Mouse (Mus musculus) urinary bladder, postnatal 14 days (tissue): Measurements from ENCODE around the gene Aff4.

Experiments used
- DNase-seq: peaks from one replicate; pipeline ENCODE4 v3.0.0; 2021; ENCODE audit warnings: low spot score

Gene Aff4

DNA sequence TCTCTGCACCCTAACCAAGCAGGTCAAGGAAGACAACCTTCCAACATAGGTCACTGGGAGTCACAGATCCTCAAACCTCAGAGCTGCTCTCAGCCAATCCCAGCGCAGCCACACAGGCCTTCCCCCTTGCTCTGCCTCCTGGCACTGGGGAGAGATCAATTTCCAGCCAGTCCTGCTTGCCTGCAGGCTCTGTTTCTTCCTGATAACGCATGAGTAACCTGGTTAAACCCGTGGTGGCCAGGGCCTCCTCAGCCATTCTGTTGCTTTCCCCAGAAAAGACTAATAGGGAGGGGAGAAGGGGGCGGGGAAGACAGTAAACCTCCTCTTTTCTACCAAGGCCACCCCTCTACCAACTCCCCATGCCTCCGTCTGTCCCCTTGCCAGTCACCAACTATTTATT, 111.1 kb downstream of the Aff4 start:
- DNase-seq, result peak; percentile 51

DNA sequence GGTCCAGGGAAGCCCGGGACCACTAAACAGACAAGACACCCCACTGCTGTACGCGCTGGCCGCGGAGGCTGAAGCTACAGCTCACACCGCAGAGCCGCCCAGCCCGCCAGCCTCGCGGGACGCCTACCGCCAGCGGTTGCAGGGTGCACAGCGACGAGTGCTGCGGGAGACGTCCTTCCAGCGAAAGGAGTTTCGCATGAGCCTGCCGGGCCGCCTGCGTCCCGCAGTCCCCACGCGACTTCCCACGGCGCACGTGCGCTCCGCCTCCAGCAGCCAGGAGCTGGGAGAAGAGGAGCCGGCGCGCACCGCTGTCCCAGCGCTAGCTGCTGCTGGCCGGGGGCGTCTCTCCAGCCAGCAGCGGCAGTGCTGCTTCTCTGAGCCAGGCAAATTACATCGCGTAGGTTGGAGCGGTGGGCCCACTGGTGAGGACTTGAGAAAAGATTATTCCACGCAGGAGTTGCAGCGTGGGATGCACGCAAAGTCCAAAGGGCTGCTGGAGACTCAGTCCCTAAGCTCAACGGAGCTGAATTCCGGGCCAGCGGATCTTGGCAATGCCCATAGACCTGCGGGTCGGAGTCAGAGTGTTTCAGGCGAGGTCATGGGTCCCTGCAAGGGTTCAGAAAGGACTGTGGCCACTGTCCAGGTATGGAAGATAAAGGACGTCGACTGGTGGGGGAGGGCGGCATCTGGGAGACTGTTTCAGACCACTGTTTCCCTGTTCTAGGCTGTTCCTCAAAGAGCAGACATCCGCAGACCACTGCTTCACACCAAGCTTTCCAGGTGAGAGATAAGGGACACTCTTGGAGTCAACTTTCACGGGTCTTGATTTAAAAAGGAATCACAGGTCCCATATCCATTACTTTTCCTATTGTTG, 113.2 kb downstream of the Aff4 start:
- DNase-seq, result no peak

- peak; percentile 83 for DNase-seq
These were observed 115.8 kb downstream of the Aff4 start for GRCm38 (mm10) chr11:53466231-53466971.

DNA sequence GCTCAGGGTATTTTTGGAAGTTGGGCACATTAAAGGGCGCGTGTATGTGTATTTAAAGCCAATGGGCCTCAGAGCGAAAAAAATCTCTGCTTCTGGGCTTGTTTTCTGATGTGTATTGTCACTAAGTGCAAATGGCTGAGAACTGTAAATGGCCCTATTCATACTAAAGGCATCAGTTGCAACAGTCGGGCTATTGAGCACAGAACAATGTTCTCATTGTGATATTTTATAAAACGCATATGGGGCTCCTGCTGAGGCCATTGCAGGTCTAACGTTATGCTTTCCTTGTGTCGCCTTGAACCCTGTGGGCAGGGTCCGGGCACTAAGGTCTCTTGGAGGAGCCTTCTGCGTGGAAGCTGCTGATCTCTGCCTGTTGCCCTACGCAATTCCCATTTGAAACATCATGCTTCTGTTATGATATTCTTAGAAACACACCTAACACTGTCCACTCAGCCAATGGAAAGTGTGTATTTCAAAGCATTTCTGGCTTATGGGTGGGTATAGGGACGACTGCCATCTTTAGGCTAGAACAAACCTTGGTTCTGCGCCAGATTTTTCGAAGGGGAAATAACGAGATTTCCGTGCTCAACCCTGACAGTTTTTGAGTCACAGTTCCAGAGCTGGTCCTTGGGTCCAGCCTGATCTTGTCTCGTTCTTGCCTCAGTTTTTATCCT, 118.8 kb downstream of the Aff4 start:
- peak; percentile 54 for DNase-seq

GRCm38 (mm10) chr11:53469968-53470695, 119.5 kb downstream of the Aff4 start, which contains the start of gene Gm9837:
Gene Gm9837 (minus strand): TSS chr11:53470479.
- peak; percentile 91 for DNase-seq
